Mouse (Mus musculus): Measurements from ENCODE around the gene Plekho2. TPM values are rescaled to one million over a fixed set of nuclear protein-coding genes. Genes with fewer than 3 reads are reported as not detected.
A peak's percentile ranks its signal among the peaks of the same experiment; 100 is the strongest.

Plekho2 gene
- 11.6 and 12.4 TPM in 2 replicates for polyA plus RNA-seq (2016; fragmentation: Nextera tagmentation; extraction: Ambion mirVana)

DNA sequence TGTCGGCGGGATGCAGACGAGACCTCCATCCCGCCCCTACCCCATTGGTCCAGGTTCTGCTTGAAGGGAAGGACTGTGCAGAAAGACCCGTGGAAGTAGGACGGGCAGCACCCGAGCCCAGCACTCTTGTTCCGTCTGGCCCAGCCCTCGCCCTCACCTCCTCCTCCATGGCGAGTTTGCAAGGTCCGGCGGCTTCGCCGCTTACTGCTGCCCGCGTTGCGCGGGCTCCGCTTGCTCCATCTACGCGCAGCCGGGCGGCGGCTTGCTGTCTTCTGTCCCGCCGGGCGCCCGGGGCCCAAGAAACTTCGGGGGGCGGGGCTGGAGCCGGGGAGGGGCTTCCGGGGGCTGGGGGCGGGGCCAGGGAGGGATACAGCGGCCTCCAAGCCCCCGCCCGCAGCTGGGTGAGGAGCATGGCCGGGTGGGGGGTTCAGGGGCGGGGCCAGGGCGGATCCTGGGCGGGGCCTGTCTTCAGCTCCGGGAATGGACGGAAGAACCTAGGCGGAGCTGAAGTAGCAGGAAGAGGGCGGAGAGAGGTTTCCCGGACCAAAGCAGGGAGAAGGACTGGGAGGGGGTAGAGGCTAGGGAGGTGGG lies at the start of gene Plekho2:
Gene Plekho2 (minus strand): TSS at position 260 of the 591 bp plus-strand sequence.
- Histone ChIP-seq H3K4me2 (replicated peaks) (peak within 1 kb of the TSS; percentile 68), H3K4me3 (peak within 1 kb of the TSS; percentile 61), H3K9me3 (no peaks in the 10 kb centered on the region), H3K27me3 (replicated peaks) (no peaks in the 10 kb centered on the region), H3K4me1 (peaks cover 16% of the 10 kb centered on the region), H3K9ac (peak within 1 kb of the TSS; percentile 70), H3K36me3 (no peaks in the 10 kb centered on the region), H3K27ac (peak within 1 kb of the TSS; percentile 50; the same call in 1 of the 2 replicates)
- ATAC-seq (ENCODE audit: low FRiP score, low read depth): peak; percentile 94
- WGBS: under 1% methylated on average over 44 of the region's 45 CpGs

DNA sequence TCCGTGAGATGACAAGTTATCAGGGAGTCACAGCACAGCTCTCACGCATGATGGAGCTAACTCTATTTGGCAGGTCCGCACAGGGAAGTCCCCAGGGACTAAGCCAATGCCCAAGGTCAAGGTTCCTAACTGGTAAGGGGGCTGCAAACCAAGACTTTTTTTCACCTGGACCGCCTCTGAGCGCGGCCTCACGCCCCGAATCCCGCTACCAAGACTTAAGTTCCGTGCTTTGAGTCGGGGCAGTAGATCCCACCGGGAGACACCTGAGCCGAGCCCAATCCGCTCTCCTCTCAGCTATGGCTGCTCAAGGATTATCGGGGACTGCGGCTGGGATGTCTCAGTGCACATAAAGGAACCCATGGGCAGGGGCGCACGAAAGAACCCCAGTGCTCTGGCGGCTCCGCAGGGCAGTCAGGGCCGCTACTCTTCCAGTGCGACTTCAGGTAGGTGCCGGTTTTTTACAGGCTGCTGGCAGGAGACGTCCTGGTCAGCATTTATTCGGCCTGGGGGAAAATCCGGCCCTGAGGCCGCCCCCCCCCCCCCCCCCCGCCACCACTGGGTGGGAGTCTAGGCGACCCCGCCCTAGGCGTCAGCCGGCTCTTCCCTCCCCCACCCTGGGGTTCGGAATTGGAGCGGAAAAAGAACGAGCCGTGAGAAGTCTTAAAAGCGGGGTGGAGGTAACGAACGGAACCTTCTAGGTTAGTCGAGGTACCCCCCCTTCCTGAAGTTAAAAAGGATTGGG lies 49.4 kb upstream of the Plekho2 start, which contains the start of gene Rbpms2:
Gene Rbpms2 (plus strand): TSS at position 624 of the 742 bp plus-strand sequence.
- H3K9ac ChIP-seq: peak within 1 kb of the TSS; percentile 66
- no peak within 1 kb of the TSS for H3K27ac ChIP-seq
- peak within 1 kb of the TSS; percentile 99 for H3K4me2 ChIP-seq (replicated peaks)
- H3K4me1 ChIP-seq: peaks cover 16% of the 10 kb centered on the region
- no peaks in the 10 kb centered on the region for H3K36me3 ChIP-seq
- H3K9me3 ChIP-seq: no peaks in the 10 kb centered on the region
- ATAC-seq (ENCODE audit: low FRiP score, low read depth): peak; percentile 13; the same call in 1 of the 2 replicates
- H3K4me3 ChIP-seq: peak within 1 kb of the TSS; percentile 66
- H3K27me3 ChIP-seq (replicated peaks): peaks cover 47% of the 10 kb centered on the region
- WGBS: 1% methylated on average over 39 of the region's 40 CpGs

DNA sequence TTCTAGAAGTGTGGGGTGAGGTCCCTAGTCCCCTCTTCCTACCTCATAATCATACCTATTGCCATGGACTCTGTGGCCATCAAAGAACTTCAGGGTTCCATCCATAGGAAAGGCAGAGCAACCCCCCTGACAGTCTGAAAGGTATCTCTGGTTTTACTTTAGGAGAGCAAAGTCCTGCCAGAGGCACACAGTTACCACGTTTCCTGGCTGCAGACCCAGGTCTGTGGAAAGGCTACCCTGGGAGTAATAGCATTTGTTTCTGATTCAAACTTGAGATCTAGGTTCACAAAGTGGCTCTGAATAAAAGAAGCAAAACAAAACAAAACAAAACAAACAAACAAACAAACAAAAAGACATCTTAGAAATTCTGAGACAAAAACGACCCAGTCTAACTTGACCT lies 44.4 kb upstream of the Plekho2 start:
- peaks cover 5% of the 10 kb centered on the region for H3K4me1 ChIP-seq
- peaks cover 19% of the 10 kb centered on the region for H3K27me3 ChIP-seq (replicated peaks)

DNA sequence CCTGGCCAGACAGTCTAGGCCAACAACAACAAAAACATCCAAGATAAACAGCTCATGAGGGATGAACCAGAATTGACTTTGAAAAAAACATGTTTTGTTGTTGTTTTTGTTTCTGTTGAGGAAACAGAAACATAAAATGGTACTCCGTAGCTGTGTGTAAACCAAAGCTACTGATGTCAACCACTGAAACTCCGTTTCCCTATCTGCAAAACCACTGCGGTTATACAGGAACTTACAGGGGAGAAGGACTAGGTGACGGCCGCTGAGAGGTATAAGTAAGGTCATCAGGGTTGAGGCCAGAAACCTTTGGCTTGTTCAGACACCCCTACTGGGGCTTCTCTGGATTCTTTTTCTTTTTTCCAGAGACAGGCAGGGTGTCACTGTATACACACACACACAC lies 43.0 kb upstream of the Plekho2 start:
- no peaks in the 10 kb centered on the region for H3K4me1 ChIP-seq
- peaks cover 7% of the 10 kb centered on the region for H3K27me3 ChIP-seq (replicated peaks)
- no peak for ATAC-seq (ENCODE audit: low FRiP score, low read depth)
- no peaks in the 10 kb centered on the region for H3K36me3 ChIP-seq
- no peaks in the 10 kb centered on the region for H3K9me3 ChIP-seq
- H3K4me2 ChIP-seq (replicated peaks): no peak overlapping the region
- H3K9ac ChIP-seq: no peak overlapping the region
- H3K4me3 ChIP-seq: no peak overlapping the region
- 88% methylated on average over 5 of the region's 5 CpGs for WGBS
- no peak overlapping the region for H3K27ac ChIP-seq

More for the DNA sequence above, 44.4 kb upstream of the Plekho2 start:
- no peak for ATAC-seq (ENCODE audit: low FRiP score, low read depth)
- Histone ChIP-seq H3K4me2 (replicated peaks) (no peak overlapping the region), H3K9me3 (no peaks in the 10 kb centered on the region), H3K9ac (no peak overlapping the region), H3K4me3 (no peak overlapping the region), H3K36me3 (no peaks in the 10 kb centered on the region), H3K27ac (no peak overlapping the region)
- 79% methylated on average over 2 of the region's 2 CpGs for WGBS

DNA sequence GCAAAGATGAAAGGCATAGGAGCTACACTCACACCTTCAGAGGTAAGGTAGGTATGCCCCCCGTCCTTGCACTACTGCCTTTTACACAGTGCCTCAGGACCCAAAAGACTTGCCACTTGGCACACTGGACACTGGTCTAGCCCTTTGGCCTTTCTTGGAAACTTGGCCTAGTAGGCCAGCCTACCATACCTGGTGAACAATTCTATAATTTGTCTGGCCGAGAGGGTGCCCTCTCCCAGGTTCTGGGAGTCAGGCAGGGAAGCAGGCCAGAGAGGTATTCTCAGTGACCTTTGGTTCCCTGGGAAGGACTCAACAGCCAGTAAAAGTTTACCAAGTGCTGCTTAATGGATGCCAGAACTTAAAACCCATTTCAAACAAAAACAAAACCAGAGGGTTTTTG lies 41.8 kb upstream of the Plekho2 start:
- Histone ChIP-seq H3K4me2 (replicated peaks) (no peak overlapping the region), H3K4me1 (no peaks in the 10 kb centered on the region), H3K27ac (no peak overlapping the region), H3K27me3 (replicated peaks) (no peaks in the 10 kb centered on the region), H3K9ac (no peak overlapping the region), H3K4me3 (no peak overlapping the region), H3K36me3 (no peaks in the 10 kb centered on the region), H3K9me3 (no peaks in the 10 kb centered on the region)
- 76% methylated on average over 2 of the region's 2 CpGs for WGBS
- no peak for ATAC-seq (ENCODE audit: low FRiP score, low read depth)

DNA sequence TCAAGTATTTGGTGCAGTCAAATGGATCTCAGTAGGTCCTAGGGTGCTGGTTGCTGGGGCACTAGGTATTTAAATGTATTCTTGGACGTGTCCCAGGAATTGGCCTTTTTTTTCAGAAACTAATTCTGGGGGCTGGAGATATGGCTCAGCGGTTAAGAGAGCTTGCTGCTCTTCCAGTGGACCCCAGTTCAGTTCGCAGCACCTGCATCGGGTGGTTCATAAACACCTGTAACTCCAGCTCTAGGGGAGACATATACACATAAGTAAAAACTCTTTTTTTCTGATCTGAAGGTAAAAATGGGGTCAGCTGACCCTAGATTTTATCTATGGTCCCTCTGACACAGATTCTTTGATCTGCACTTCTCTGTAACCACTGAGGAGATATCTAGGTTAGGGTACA lies 41.4 kb upstream of the Plekho2 start:
- Histone ChIP-seq H3K4me1 (no peaks in the 10 kb centered on the region), H3K9me3 (no peaks in the 10 kb centered on the region), H3K4me3 (no peak overlapping the region), H3K9ac (no peak overlapping the region), H3K27ac (no peak overlapping the region), H3K4me2 (replicated peaks) (no peak overlapping the region), H3K27me3 (replicated peaks) (no peaks in the 10 kb centered on the region), H3K36me3 (no peaks in the 10 kb centered on the region)
- 89% methylated on average over 4 of the region's 4 CpGs for WGBS
- no peak for ATAC-seq (ENCODE audit: low FRiP score, low read depth)

DNA sequence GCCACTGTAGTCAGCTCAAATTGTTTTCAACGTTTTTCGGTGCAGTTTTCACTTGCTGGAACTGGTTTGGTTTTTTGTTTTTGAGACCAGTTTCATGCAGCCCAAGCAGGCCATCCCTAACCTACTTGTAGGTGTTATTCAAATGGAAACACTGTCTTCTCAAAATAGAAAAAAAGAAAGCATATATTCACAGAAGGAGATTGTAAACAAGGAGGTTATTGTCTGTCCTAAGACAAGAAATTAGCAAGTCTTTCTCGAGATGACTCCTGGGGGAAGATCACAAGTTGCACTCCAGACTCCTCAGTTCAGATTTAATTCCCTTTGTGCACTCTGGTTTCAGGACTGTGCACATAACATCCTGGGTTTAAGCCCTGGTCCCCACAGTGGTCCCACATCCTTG lies 39.5 kb upstream of the Plekho2 start:
- Histone ChIP-seq H3K27ac (no peak overlapping the region), H3K9ac (no peak overlapping the region), H3K4me1 (no peaks in the 10 kb centered on the region), H3K27me3 (replicated peaks) (no peaks in the 10 kb centered on the region), H3K9me3 (no peaks in the 10 kb centered on the region), H3K4me3 (no peak overlapping the region), H3K36me3 (no peaks in the 10 kb centered on the region), H3K4me2 (replicated peaks) (no peak overlapping the region)
- no peak for ATAC-seq (ENCODE audit: low FRiP score, low read depth)
- 69% methylated on average over 3 of the region's 3 CpGs for WGBS

DNA sequence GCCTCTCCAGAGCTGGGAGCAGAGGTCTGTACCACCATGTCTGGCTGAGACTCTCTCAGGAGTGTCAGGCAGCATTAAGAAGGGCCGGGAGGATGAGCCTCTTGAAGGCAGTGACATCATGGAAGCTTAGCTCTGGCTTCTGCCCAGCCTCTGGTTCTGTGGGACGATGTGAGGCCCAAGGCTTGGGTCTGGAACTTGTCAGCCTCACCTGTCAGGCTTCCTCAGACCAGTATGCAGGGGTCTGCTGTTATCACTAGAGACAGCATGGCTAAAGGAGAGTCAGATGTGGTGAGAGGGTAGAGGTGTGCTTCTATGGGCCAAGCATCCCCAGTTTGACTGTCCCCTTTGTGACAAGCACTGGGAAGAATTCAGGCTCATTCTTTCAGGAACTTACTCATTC lies 33.3 kb upstream of the Plekho2 start:
- no peaks in the 10 kb centered on the region for H3K27me3 ChIP-seq (replicated peaks)
- H3K36me3 ChIP-seq: no peaks in the 10 kb centered on the region
- no peak overlapping the region for H3K27ac ChIP-seq
- no peak for ATAC-seq (ENCODE audit: low FRiP score, low read depth)
- whole genome bisulfite sequencing: 76% methylated on average over 2 of the region's 2 CpGs
- H3K4me2 ChIP-seq (replicated peaks): no peak overlapping the region
- no peak overlapping the region for H3K9ac ChIP-seq
- no peaks in the 10 kb centered on the region for H3K4me1 ChIP-seq
- H3K4me3 ChIP-seq: no peak overlapping the region
- no peaks in the 10 kb centered on the region for H3K9me3 ChIP-seq

DNA sequence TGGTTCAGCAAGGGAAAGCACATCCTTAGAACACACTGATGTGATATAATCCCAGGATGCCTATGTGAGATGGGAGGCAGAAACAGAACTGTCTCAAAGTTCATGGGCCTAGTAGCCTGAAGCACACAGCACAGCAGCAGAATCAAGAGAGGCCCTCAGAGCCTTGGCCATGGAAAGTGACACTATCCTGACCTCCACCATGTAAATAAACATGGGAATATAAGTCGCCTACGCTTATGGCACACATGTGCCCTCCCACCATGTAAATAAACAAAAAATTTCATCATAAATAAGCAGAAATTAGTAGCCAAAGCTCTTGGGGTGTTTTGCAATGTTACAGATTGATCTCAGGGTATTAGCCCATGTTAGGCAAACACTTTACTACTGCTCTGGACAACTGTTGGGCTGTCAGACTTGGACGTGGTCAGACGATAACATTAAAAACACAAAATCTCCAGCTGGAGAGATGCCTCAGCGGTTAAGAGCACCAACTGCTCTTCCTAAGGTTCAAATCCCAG lies 32.2 kb upstream of the Plekho2 start:
- Histone ChIP-seq H3K27ac (no peak overlapping the region), H3K9me3 (no peaks in the 10 kb centered on the region), H3K27me3 (replicated peaks) (peaks cover 2% of the 10 kb centered on the region; the same call in 1 of the 2 replicates), H3K36me3 (no peaks in the 10 kb centered on the region), H3K9ac (no peak overlapping the region), H3K4me3 (no peak overlapping the region), H3K4me1 (no peaks in the 10 kb centered on the region), H3K4me2 (replicated peaks) (no peak overlapping the region)
- ATAC-seq (ENCODE audit: low FRiP score, low read depth): no peak
- 88% methylated on average over 5 of the region's 5 CpGs for WGBS

DNA sequence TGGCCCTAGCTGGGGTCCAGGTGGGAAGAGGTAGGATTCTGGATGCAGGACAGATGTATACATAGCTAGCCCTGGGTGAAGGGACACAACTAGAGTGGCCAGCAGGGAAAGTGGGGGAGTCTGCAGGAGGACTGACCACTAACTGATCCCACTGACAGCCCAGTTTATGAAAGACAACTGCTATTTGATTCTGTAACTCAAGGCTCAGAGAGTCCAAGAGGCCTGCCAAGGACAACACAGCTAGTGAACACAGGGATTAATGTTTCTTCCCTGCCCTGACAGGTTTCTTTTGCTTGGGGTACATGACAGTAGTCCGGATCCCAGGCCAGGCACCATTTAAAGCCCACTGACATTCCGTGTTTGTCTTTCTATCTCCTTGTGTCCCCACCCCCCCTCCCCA lies 27.3 kb upstream of the Plekho2 start:
- ATAC-seq (ENCODE audit: low FRiP score, low read depth): no peak
- H3K9me3 ChIP-seq: no peaks in the 10 kb centered on the region
- no peak overlapping the region for H3K9ac ChIP-seq
- no peak overlapping the region for H3K4me3 ChIP-seq
- peaks cover 4% of the 10 kb centered on the region; the same call in 1 of the 2 replicates for H3K27me3 ChIP-seq (replicated peaks)
- no peaks in the 10 kb centered on the region for H3K36me3 ChIP-seq
- H3K27ac ChIP-seq: no peak overlapping the region
- WGBS: 50% methylated on average over 2 of the region's 2 CpGs
- H3K4me2 ChIP-seq (replicated peaks): no peak overlapping the region
- H3K4me1 ChIP-seq: peaks cover 2% of the 10 kb centered on the region; the same call in 1 of the 2 replicates

DNA sequence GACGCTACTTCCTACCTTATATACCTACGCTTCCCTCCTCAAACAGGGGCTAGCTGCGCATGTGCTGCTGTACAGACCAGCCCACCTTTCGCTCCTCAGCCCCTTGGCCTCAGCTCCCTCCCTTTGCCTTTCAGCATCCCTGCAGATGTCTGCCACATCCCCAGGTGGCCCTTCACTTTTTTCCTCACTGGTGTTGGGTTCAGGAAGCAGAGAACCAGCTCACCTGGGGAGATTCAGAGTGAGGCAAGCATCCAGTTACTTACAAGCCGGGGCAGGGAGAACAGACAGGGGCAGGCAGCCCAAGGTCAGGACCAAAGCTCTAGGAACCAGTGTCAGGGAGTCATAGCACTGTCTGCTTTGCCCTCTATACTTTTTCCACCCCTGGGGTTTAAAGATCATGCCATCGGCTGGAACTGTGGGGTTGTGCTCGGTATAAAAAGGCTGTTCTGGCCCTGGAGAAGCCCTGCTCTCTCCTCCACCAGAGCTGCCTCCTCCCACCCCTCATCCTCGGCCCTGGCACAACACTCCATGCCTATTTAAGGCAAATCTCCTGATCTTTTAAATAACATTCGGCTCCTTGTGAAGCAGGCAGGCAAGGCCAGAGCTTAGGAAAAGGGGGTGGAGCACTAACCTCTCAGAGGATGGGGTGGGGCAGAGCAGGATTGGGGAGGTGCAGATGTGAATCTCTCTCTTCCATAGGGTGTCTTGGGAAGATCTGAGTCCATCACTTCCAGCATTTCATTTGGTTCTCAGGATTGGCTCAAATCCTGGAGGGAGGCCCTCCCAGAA lies 26.7 kb upstream of the Plekho2 start:
- no peak overlapping the region for H3K9ac ChIP-seq
- H3K4me3 ChIP-seq: no peak overlapping the region
- 41% methylated on average over 9 of the region's 9 CpGs for WGBS
- ATAC-seq (ENCODE audit: low FRiP score, low read depth): no peak
- H3K4me1 ChIP-seq: peaks cover 2% of the 10 kb centered on the region; the same call in 1 of the 2 replicates
- no peaks in the 10 kb centered on the region for H3K36me3 ChIP-seq
- peaks cover 4% of the 10 kb centered on the region; the same call in 1 of the 2 replicates for H3K27me3 ChIP-seq (replicated peaks)
- H3K27ac ChIP-seq: no peak overlapping the region
- no peak overlapping the region for H3K4me2 ChIP-seq (replicated peaks)
- H3K9me3 ChIP-seq: no peaks in the 10 kb centered on the region

Data from neural tube, embryonic 12.5 days (tissue).